Mouse (Mus musculus) erythroid progenitor cell, adult 5-6 weeks (primary cell): ENCODE data around the gene Prr5l. TPM values are rescaled to one million over a fixed set of nuclear protein-coding genes. Genes with fewer than 3 reads are reported as not detected.
A peak's percentile ranks its signal among the peaks of the same experiment; 100 is the strongest.

Experiments
- ATAC-seq: replicated peaks from 2 replicates; pipeline ENCODE4 v1.8.0; 2016; ENCODE audit warnings: moderate number of reproducible peaks, mild to moderate bottlenecking, moderate TSS enrichment, inconsistent platforms; ENCODE audit not compliant: poor library complexity, low FRiP score, severe bottlenecking
- total RNA-seq, 2 experiments: library from RNA; stranded (forward) in 1 of 2; stranded (reverse) in 1 of 2; fragments of 150-400 nt in 1 of 2; fragments of 186-747, 209-891 nt in 1 of 2; gene quantifications; 2 replicates each; pipeline versions ENCODE4 v1.2.3 to v1.2.4; 2015 to 2017; ENCODE audit warnings: low replicate concordance in 2 of 2

Gene Prr5l
- total RNA-seq, 2 experiments from 2014 or later = not detected

DNA sequence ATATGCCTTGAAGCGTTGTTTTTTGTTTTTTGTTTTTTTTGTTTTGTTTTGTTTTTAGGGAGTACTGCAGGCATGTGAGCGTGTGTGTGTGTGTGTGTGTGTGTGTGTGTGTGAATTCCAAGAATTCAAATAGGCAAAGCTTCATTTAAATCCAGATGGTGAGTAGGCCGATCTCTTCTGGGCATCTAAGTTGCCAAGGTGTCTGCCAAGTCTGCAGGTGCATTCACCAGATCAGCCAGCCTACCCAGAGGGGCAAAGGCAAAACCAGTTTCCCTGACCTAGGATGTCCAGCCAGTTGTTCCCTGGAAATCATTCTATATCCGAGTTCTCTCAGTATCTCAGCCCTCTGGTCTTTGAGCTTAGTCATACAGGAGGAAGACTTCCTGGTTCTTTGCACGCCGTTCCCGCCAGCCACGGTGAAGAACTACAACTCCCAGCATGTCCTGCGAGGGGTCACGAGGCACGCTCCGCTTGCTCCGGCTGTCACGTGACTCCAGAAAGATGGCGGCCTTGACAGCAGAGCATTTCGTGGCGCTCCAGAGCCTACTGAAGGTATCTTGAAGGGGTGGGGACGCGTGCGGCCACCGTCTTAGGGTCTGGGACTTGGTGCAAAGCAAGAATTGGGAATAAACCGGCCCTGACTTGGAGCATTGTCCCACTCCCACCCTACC is 3.1 kb upstream of the Prr5l start, which contains the start of gene Commd9:
Gene Commd9, plus strand, starts transcription at position 480 of the 671 bp plus-strand sequence.
- ATAC-seq = peak; percentile 99

DNA sequence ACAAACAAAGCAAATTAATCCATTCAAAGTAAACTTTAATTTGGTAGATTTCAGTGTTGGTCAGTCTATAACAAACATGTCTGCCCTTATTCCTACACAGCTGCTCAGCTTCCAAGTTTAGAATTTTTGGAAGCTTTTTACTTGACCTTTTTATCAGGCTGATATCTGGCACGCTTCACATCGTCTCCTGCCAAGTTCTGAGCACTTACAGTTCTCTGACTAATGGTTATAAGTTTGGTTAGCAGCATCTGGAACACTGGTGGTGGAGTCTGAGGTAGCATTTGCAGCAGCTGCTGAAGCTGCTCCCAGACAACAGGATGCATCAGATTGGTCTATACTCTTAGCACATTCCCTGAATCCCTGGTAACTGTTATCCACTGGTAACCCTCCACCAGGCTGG is 1.5 kb upstream of the Prr5l start:
- ATAC-seq = no peak

DNA sequence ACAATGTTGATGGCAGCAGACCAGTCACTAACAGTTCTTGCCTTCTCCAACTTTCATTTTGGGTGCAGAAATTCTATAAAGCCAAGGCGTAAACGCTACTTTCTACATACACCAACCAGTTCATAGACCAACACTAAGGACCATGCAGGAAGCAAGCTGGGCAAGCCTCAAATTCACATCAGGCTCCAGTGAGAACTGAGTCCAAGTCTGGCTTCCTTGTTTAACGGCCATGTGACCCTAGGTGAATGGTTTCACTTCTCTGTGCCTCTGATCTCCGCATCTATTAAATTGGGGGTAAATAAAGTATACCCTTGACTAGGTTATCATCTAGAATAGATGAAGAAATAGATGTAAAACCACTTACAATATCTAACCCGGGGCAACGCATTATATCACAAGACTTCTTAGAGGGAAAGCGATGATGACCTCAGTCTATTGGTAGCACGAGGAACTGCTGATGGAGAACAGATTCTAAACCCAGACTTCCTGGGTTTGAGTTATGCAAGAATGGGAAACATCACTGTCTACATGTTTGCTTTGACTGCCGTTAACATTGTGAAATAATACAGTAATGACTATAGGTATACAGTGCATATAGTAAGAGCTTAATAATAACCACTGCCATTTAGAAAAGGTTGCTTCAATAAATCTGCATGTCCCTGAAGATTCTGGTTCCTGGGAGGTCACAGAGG is 1.2 kb downstream of the Prr5l start:
- ATAC-seq = no peak

DNA sequence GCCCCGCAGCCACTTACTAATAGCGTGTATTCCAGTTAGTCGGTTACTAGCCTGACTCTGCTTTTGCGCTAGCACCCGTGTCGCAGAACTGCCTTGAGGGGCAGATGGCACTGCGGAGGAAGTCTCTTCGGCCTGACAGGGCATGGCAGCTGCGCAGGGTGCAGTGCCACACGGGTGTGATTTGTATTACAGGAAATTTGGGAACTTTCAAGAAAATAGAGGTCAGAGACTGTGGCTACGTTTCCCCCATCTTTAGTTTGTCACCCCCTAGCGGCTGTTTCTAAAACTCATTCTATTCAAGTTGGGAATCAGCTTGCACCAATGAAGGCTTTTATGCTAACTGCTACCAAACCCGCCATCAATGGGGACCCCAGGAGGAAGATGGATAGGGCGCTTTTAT is 11.6 kb downstream of the Prr5l start:
- no peak for ATAC-seq

DNA sequence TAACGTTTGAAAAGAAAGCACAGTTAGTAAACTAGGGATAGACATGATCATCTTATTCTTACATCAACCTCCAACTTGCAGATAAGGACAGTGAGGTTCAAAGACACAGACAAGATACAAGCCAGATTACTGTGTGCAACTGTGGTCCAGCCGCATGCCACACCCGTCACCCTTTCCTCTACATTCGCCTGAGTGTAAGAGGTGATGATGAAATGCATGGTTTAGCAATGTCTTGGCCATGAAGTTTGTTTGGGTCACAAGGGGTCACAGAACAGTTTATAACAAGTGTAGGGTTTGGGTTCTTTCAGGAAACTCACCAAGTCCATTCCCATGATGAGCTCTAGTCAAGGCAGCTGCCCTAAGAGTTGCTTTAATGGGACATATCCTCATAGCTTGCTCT is 14.1 kb downstream of the Prr5l start:
- ATAC-seq = no peak

DNA sequence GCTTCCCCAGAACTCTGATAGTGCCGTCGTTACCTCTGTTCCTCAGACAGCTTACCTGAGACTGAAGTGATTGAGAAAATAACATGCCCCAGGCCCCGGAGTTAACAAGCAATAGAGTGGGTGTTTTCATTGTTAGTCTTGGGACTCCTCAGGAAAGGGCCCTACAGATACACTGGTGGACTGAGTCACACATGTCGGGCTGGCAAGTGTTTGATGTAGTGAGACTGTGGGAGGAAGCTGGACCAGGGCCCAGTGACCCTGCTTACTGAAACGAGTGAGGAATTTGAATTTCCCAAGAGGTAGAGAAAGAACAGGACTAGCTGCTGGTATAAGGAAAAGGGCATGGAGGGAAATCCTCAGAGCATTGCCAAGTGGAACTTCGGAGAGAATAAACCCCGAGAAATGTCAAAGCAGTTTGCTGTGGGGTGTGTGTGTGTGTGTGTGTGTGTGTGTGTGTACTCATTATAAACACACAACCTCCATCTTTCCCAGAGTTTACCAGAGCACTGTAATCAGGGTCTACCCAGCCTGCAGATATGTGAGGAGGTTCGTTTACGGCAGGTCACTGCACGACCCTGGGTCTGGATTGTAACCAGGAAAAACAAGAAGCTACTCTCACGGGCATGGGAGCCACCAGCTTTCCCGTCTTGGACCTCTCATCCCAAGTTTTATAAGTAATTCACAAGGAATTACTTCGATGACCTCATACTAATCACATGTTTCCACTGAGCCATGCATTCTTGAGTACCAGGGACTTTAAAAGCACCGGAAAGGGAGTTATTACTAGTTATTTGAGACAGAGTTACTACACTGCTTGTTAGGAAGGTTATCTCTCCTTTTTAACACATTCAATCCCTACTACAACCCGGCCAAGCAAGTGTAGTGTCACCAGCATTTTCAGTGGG is 20.4 kb downstream of the Prr5l start:
- ATAC-seq = no peak

DNA sequence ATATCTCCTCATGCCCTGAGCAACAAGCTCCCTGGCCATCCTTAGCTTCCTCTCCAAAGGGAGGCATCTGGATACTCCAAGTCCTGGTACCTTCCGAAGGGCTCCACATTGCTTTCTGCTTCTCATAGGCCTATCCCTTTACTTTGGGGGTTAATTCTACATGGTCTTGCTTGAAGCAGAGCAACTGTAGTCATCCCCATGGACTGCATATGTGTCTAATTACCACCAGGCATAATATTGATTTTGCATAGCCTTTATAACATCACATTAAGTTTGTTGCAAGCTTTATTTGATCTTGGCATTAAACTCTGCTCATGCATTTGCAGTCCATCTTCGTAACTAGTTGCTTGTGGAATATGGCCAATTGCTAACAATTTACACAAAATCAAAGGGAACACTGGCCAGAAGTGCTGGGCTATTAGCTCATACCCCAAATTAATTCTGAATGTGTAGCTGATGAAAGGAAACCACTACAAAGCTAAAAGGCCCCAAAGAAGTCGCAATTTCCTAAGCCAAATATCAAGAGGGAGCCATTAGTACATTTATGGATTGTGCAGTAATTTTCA is 21.8 kb downstream of the Prr5l start:
- ATAC-seq = no peak

DNA sequence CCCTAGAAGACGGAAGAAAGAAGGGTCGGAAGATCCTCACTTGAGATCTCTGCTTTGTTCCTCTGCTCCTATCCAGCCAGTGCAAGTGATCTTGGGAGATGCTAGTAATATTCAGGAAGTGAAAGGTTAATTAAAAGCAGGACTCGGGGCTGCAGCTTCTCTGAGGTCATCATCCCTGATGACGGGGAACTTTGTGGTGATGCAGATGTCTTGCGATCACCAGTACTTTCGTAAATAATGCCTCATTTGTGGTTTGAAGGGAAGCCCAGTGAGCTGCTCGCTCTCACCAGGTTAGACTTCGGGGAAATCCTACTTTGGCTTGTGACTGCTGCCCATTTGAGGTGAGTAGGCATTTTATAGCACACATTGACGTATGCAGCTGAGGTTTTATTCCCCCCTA is 26.7 kb downstream of the Prr5l start:
- no peak for ATAC-seq

DNA sequence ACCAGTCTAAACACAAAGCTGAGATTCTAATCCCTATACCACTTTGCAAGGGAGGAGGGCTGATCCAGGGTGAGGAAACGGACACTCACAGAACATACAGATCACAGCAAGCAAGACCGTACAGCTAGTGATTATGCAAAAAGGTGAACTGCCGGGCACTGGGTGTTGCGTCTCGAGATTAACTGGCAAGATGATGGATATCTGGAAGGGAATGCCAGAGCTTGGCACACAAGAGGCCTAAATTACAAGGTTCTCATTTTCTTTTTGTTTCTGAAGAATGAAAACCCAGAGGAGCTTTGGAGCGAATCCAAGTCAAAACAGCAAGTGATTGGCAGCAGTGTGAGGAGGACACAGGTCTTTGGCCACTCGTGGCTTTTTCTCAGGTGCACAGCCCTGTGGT is 28.0 kb downstream of the Prr5l start:
- no peak for ATAC-seq

DNA sequence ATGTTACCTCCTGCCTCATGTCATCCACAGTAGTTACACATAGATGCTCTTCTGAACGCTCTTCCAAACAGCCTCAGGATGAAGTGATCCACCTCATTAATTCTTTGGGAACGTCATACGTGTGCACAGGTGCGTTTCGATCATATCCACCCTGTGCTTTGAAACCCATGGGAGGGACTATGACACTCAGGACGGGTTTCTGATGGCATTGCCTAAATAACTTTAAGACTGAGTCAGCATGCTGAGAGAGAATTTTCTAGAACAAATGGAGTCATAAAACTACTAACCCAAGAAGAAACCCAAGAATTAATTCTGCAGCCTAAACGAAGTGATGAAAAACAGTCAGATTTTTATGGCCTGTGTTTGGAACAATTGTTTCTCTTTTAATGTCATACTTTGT is 40.1 kb downstream of the Prr5l start:
- ATAC-seq = no peak

DNA sequence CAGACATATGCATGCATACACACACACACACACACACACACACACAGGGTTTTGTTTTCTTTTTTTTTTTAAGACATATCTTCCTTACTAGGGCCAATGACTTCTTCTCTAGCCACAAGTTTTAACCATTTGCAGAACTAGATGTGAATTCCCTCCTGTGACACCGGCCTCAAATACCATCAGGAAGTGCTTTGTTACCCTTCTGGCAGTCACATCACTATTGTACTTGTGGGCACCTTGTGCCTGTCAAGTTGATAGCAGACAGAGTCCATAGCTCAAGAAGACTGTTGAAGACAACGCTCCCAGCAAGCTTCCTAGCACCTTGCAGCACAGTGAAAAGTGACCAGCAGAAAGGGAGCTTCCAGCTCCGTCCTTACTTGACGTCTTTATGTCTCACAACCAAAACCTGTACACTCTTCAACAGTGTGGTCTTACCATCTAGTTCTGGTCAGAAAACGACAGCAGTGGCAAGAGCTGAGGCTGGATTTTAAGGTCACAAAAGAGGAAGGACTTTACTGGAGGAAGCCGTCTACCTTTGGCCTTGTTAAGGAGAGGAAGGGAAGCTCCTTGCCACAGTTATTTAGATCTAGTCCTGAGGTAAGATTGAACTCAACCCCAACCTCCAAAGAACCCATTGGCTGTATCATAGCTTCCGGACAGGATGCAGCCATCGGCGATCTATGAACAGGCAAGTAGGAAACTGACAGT is 47.9 kb downstream of the Prr5l start:
- ATAC-seq = no peak

DNA sequence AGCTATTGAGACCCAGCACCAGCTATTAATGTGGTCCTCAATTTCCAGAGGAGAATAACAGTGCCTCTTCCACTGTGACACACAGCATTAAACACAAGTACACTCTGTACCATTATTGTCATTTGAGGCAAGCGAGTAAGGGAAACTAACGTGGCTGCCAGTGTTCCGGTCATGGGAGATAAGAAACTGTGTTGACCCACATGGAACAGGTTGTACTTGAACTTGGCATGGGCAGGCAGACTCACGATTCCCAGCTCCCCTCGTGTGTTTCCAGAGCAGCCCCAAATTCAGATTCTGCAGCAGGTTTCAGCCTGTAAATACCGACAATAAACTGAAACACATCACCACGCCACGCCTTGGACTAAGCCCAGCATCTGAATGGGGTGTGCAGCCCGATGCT is 50.5 kb downstream of the Prr5l start:
- ATAC-seq = no peak

DNA sequence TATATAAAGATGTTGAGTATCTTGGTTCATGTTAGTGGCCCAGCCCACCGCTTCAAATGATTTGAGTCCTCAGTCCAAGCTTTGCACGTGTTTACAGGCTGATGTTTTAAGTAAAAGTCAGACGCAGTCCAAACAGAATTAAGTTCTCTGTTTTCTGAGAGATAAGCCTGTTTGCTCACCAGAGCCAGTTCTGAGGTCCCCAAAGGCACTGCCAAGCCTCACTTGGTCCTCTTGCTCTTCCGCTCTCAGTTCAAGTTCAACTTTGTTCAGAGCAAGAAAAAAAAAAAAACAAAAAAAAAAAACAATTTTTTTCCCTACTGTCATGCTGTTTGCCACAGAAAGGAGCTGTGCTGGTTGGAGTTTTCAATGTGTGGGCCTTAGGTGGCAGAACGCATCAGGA is 51.0 kb downstream of the Prr5l start:
- no peak for ATAC-seq

DNA sequence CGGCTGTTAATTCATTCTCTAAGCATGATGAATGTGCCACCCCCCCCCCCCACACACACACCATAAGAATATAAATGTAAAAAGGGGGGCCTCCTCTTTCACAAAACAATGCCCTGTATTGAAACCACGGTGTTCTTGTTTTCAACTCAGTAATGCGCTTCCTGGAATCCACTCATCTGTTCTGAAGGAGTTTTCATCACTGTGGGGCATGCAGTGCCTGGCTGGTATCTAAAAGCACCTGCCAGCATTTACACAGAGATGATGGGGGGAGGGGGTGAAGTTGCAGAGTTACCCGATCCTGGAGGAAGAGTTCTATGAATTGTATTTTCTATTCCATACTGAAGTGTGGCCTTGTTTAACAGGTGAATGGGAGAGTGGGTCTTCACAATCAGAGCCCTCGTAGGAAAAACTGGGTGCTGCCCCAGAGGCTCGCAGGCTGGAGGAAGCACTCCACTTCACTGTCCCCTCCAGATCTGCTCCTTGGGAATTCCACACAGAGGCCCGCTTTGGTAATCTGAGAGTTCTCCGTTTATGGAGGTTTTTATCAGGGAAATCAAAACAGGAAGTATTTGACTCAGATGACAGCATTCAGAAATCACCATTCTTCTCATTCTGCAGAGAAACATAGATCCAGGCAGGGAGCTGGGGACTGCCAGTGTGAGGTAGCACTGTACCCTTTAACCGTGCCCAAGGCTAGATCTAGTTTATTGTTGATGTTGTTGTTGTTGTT is 52.5 kb downstream of the Prr5l start:
- no peak for ATAC-seq

DNA sequence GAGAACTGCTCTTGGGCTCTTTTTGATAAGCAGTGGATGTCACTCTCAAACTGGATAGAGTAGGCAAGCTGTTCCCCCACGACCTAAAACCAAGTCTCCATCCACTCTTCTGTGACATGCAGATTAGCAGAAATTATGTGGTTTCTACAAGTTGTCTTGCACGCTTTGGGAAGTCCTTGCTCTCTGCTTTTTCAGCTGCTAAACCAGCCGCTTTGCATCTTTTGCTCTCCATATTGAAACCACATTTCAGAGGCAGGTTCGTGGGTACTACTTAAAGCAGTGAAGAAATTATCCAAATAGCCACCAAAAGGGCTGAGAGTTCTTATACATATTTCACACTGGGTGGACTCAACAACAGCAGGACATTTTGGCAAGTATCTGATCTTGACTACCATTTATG is 53.8 kb downstream of the Prr5l start:
- no peak for ATAC-seq

DNA sequence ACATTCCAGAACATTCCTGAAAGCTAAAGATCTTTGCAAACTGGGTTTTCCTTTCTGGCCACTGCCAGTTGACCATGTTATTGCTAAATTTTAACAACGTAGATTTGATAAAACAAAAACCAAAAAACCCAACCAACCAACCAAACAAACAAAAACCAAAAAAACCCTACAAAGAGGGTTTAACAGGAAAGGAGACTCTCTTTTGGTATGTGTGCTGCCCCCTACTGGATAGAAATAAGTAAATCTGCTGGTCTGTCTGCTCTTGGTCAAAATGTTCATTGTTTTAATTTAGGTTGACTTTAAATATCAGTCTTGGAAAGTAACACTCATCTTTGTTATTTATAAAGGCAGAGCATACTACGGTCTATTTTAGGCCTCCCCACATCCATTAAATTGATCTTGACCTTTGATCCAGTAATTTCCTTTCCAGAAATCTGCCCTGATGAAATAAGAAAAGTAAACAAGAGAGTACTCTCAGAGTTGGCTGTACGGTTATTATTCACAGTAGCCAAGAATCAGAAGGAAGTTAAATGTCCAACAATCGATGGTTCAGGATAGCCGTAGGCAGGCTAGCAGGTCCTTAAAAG is 54.7 kb downstream of the Prr5l start:
- no peak for ATAC-seq

DNA sequence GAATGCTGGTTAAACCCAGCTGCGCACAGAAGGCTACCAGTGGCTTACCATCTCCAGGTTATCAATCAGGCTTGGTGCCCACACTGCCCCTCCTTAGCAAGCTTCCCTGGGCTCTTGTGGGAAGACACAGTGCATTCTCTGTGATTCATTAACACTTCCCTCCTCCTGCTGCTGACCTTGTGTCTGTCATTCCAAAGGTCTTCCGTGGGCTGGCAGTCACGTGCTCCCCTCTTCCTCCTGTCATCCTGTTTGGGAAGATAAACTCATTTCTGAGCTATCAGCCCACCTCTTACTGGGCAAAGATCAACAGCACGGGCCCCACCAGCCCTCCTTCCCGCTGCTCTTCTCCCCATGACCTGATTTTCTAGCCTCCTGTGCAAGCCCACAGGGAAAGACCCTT is 55.2 kb downstream of the Prr5l start:
- no peak for ATAC-seq

DNA sequence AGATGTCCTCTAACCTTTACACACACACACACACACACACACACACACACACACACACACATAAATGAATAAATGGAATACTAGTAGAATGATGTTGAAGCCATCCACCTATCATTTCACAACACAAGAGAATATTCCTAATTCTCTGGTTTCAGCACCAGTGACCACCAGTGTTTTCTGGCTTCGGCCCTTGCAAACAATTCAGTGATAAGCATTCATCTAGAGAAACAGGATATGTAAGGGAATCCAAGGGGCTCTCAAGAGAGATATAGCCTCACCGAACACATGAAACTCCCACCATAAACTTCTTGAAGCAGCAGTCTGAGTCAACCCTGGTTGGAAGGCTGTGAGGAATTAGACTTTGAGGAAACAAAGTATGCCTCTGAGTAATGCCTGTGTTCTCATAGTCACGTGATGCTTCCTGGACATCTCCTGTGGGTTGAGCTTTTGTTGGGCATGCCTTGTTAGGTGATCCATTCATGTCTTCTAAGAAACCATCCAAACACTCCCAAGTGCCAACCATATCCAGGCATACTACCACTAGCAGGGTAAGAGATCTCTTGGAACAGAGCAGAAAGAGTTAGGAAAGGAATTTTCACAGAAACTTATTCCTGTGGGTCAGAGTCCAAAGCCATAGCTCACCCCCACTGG is 55.8 kb downstream of the Prr5l start:
- ATAC-seq = no peak
